In genomic region chr13:49681351-49682232, GRCm38 (mm10) we compare ENCODE assay signal across 7 mouse cellular contexts. TPM values are rescaled to one million over a fixed set of nuclear protein-coding genes. Genes with fewer than 3 reads are reported as not detected.
DNase-seq lines count a peak whose midpoint lies in the region; ATAC-seq lines count a peak whose summit lies in the region.

Gene Iars (plus strand): TSS chr13:49682100.

- H3K27ac ChIP-seq in embryonic facial prominence, embryonic 12.5 days, result 0 out of 2 replicates have a peak within 1 kb of the TSS, but pooled peaks have one; percentile 60
- no peak within 1 kb of the TSS for H3K27ac ChIP-seq in limb, embryonic 11.5 days (replicated peaks; ENCODE audit: low read depth, low read length)
- peak within 1 kb of the TSS; percentile 66 for H3K27ac ChIP-seq in midbrain, embryonic 14.5 days (replicated peaks; ENCODE audit: low read depth, low read length)

- peak within 1 kb of the TSS; percentile 94 for H3K4me2 ChIP-seq in embryonic facial prominence, embryonic 12.5 days (replicated peaks)
- H3K4me2 ChIP-seq in limb, embryonic 11.5 days (ENCODE audit: low read depth, severe bottlenecking), result peak within 1 kb of the TSS; percentile 82
- peak within 1 kb of the TSS; percentile 94 for H3K4me2 ChIP-seq in midbrain, embryonic 14.5 days (ENCODE audit: low read length)

- no peaks in the 10 kb centered on the region for H3K9me3 ChIP-seq in embryonic facial prominence, embryonic 12.5 days
- H3K9me3 ChIP-seq in limb, embryonic 11.5 days (ENCODE audit: control insufficient read depth, low read length), result no peaks in the 10 kb centered on the region
- H3K9me3 ChIP-seq in midbrain, embryonic 14.5 days (ENCODE audit: control insufficient read depth, low read length), result no peaks in the 10 kb centered on the region

- H3K4me1 ChIP-seq in embryonic facial prominence, embryonic 12.5 days, result peaks cover 12% of the 10 kb centered on the region
- 0 out of 2 replicates have a peak, but pooled peaks cover 5% of the 10 kb centered on the region for H3K4me1 ChIP-seq in limb, embryonic 11.5 days (ENCODE audit: control insufficient read depth, insufficient read depth, low read length)
- H3K4me1 ChIP-seq in midbrain, embryonic 14.5 days (ENCODE audit: control insufficient read depth, insufficient read depth, low read length), result peaks cover 14% of the 10 kb centered on the region

- DNase-seq in adrenal gland, postnatal 25 days, result peak; percentile 98
- DNase-seq in heart, adult 11 months, result peak; percentile 100
- peak; percentile 99 for DNase-seq in kidney, adult 18-20 months
- peak; percentile 100 for DNase-seq in limb, embryonic 11.5 days (ENCODE audit: low spot score)
- peak; percentile 99 for DNase-seq in midbrain, embryonic 14.5 days
- peak; percentile 96 to 98 for DNase-seq in spleen, adult 18-20 months

- H3K9ac ChIP-seq in embryonic facial prominence, embryonic 12.5 days, result peak within 1 kb of the TSS; percentile 75
- peak within 1 kb of the TSS; percentile 75 for H3K9ac ChIP-seq in limb, embryonic 11.5 days (ENCODE audit: low read length)
- peak within 1 kb of the TSS; percentile 84 for H3K9ac ChIP-seq in midbrain, embryonic 14.5 days (replicated peaks; ENCODE audit: low read length)

- no peaks in the 10 kb centered on the region for H3K27me3 ChIP-seq in embryonic facial prominence, embryonic 12.5 days
- no peaks in the 10 kb centered on the region for H3K27me3 ChIP-seq in limb, embryonic 11.5 days (ENCODE audit: control insufficient read depth, insufficient read depth, low read length)
- no peaks in the 10 kb centered on the region for H3K27me3 ChIP-seq in midbrain, embryonic 14.5 days (ENCODE audit: control insufficient read depth, insufficient read depth, low read length)

- peak within 1 kb of the TSS; percentile 86 for H3K4me3 ChIP-seq in embryonic facial prominence, embryonic 12.5 days
- peak within 1 kb of the TSS; percentile 69 for H3K4me3 ChIP-seq in limb, embryonic 11.5 days (ENCODE audit: low read depth, low read length)
- peak within 1 kb of the TSS; percentile 89 for H3K4me3 ChIP-seq in midbrain, embryonic 14.5 days (replicated peaks; ENCODE audit: low read depth, low read length)

- 6% methylated on average over 26 of the region's 26 CpGs for WGBS in embryonic facial prominence, embryonic 12.5 days
- WGBS in limb, embryonic 11.5 days, result 6% methylated on average over 26 of the region's 26 CpGs
- 7% methylated on average over 26 of the region's 26 CpGs for WGBS in midbrain, embryonic 14.5 days

- ATAC-seq in embryonic facial prominence, embryonic 12.5 days (ENCODE audit: insufficient number of reproducible peaks, insufficient read depth, low FRiP score, low TSS enrichment), result peak; percentile 100
- ATAC-seq in limb, embryonic 11.5 days (ENCODE audit: insufficient number of reproducible peaks, low FRiP score, low TSS enrichment, low read depth), result peak; percentile 100
- peak; percentile 100 for ATAC-seq in midbrain, embryonic 14.5 days (ENCODE audit: low FRiP score, low TSS enrichment)

- H3K36me3 ChIP-seq in embryonic facial prominence, embryonic 12.5 days, result peaks cover 17% of the 10 kb centered on the region
- no peaks in the 10 kb centered on the region for H3K36me3 ChIP-seq in limb, embryonic 11.5 days (ENCODE audit: control insufficient read depth, insufficient read depth, low read length)
- peaks cover 24% of the 10 kb centered on the region for H3K36me3 ChIP-seq in midbrain, embryonic 14.5 days (ENCODE audit: control insufficient read depth, insufficient read depth, low read length)

RNA-seq across cellular contexts. Expression of gene Iars, which starts in this region (rescaled TPM):
- 61.1 and 71.0 TPM in 2 replicates for total RNA-seq in adrenal gland, postnatal 25 days (2021)
- 70.9 and 80.7 TPM in 2 replicates for polyA plus RNA-seq in embryonic facial prominence, embryonic 12.5 days (2016; fragmentation: Nextera tagmentation; extraction: Ambion mirVana)
- 95.2 and 107 TPM in 2 replicates for polyA plus RNA-seq in limb, embryonic 11.5 days (2014; fragmentation: Nextera tagmentation; extraction: Ambion mirVana)
- polyA plus RNA-seq in midbrain, embryonic 14.5 days (2014; fragmentation: Nextera tagmentation; extraction: Ambion mirVana), result 35.9 and 53.4 TPM in 2 replicates
